Mouse (Mus musculus) lung, embryonic 16.5 days (tissue): Measurements from ENCODE around the gene Gsdma. TPM values are rescaled to one million over a fixed set of nuclear protein-coding genes. Genes with fewer than 3 reads are reported as not detected.
"Not testable (repeated sequence)": the region's sequence is repeated elsewhere in the genome, so short reads cannot be mapped to it uniquely, and the experiment has no call there.

Source experiments
- ATAC-seq: fragments of 200-750 bp; cut with Nextera tagmentation; 2 replicates; pipeline ENCODE4 v1.8.0; 2017; ENCODE audit warnings: low read depth, mild to moderate bottlenecking, moderate library complexity
- H3K27ac ChIP-seq: fragments of 300-500 bp; sonication (generic); 2 replicates; pipeline ENCODE4 v1.5.1; 2014; ENCODE audit warnings: mild to moderate bottlenecking, control low read depth, low read length
- H3K27me3 ChIP-seq: fragments of 300-500 bp; sonication (generic); 2 replicates; pipeline ENCODE4 v1.6.1; 2014; ENCODE audit warnings: low read depth, low read length, mixed read lengths; ENCODE audit not compliant: control insufficient read depth, insufficient read depth
- H3K36me3 ChIP-seq: fragments of 300-500 bp; sonication (generic); 2 replicates; pipeline ENCODE4 v1.6.1; 2014; ENCODE audit warnings: low read length; ENCODE audit not compliant: control insufficient read depth, insufficient read depth
- H3K4me1 ChIP-seq: fragments of 300-500 bp; sonication (generic); replicated peaks from 2 replicates; pipeline ENCODE4 v1.6.1; 2014; ENCODE audit warnings: low read length, mixed read lengths; ENCODE audit not compliant: control insufficient read depth, insufficient read depth
- H3K4me2 ChIP-seq: fragments of 300-500 bp; sonication (generic); 2 replicates; pipeline ENCODE4 v1.6.1; 2014; ENCODE audit warnings: low read depth, low read length, control low read depth
- H3K4me3 ChIP-seq: fragments of 300-500 bp; sonication (generic); 2 replicates; pipeline ENCODE4 v1.5.1; 2014; ENCODE audit warnings: mild to moderate bottlenecking, low read length, control low read depth
- H3K9ac ChIP-seq: fragments of 300-500 bp; sonication (generic); 2 replicates; pipeline ENCODE4 v1.6.1; 2014; ENCODE audit warnings: low read length, control low read depth
- H3K9me3 ChIP-seq: fragments of 300-500 bp; sonication (generic); 2 replicates; pipeline ENCODE4 v1.6.1; 2016; ENCODE audit warnings: low read length; ENCODE audit not compliant: control insufficient read depth
- WGBS: fragments of 180-500 bp; shearing (Covaris S2); extraction: QIAGEN DNeasy Blood & Tissue Kit; methylation state at CpG from one replicate; pipeline ENCODE4 v1.1.7; 2014; 5-methylcytosine and 5-hydroxymethylcytosine counted together
- polyA plus RNA-seq: library from polyadenylated mRNA; unstranded; fragments of >200 nt; fragmentation: Nextera tagmentation; extraction: Ambion mirVana; gene quantifications from 2 replicates; pipeline ENCODE4 v1.2.1, GENCODE M21; 2015

Gsdma gene
- 0.09 TPM in 1 of 2 replicates, not detected in the other for polyA plus RNA-seq

DNA sequence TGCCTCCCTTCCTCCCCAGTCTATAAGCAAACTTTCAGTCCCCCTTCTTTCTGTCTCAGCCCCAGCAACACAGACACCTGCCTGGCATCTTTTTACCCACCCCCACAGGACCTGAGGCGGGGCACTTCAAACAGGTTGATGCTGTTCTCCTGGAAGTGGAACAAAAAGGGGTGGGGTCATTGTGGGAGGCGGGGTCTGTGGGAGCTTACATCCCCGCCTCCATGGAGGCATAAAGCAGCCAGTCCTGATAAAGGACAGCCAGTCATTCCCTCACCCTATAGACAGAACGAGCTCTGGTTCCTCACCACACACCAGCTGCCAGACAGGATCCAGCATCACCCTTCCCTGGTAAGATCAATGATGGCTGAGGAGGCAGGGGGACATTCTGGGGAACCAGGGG is at the start of gene Gsdma:
Gene Gsdma (plus strand): TSS at position 261 of the 400 bp plus-strand sequence.
- Histone ChIP-seq H3K9me3 (no peaks in the 10 kb centered on the region), H3K27ac (no peak within 1 kb of the TSS), H3K36me3 (no peaks in the 10 kb centered on the region), H3K4me1 (no peaks in the 10 kb centered on the region), H3K9ac (no peak within 1 kb of the TSS), H3K27me3 (peaks cover 5% of the 10 kb centered on the region; the same call in 1 of the 2 replicates), H3K4me2 (no peak within 1 kb of the TSS), H3K4me3 (no peak within 1 kb of the TSS)
- no peak for ATAC-seq
- WGBS = 22% methylated on average over 4 of the region's 4 CpGs

GRCm38 (mm10) chr11:98620791-98621190 is 43.4 kb upstream of the Gsdma start:
- no peak overlapping the region for H3K27ac ChIP-seq
- 87% methylated on average over 13 of the region's 13 CpGs for WGBS
- H3K36me3 ChIP-seq = no peaks in the 10 kb centered on the region
- H3K9ac ChIP-seq = no peak overlapping the region
- no peaks in the 10 kb centered on the region for H3K4me1 ChIP-seq
- no peaks in the 10 kb centered on the region for H3K9me3 ChIP-seq
- H3K4me2 ChIP-seq = no peak overlapping the region
- no peak for ATAC-seq
- H3K27me3 ChIP-seq = no peaks in the 10 kb centered on the region
- no peak overlapping the region for H3K4me3 ChIP-seq

DNA sequence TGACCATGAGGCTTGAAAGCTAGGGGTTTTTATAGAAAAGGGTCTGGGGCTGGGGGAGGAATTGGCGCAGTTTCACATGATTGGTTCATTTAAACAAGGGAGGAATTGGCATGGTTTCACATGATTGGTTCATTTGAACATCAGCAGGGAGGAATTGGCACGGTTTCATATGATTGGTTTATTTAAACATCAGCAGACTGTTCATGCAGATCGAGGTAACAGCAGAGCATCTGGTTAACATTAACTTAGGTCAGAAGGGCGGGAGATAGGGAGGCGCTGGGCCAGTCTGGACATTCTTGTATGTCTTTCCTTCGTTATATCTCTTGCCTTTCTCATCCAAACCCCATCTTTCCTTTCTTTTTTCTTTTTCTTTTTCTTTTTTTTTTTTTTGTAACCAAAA is 40.2 kb upstream of the Gsdma start:
- H3K4me2 ChIP-seq, H3K9me3 ChIP-seq, H3K4me3 ChIP-seq, H3K27me3 ChIP-seq, H3K4me1 ChIP-seq, H3K9ac ChIP-seq, H3K36me3 ChIP-seq, ATAC-seq, H3K27ac ChIP-seq: not testable (repeated sequence)
- 66% methylated on average over 6 of the region's 6 CpGs for WGBS

GRCm38 (mm10) chr11:98624381-98624780 is 39.8 kb upstream of the Gsdma start:
- H3K27me3 ChIP-seq, H3K4me2 ChIP-seq, H3K4me1 ChIP-seq, H3K9ac ChIP-seq, H3K27ac ChIP-seq, ATAC-seq, H3K9me3 ChIP-seq, H3K36me3 ChIP-seq, H3K4me3 ChIP-seq: not testable (repeated sequence)
- 83% methylated on average over 2 of the region's 2 CpGs for WGBS

DNA sequence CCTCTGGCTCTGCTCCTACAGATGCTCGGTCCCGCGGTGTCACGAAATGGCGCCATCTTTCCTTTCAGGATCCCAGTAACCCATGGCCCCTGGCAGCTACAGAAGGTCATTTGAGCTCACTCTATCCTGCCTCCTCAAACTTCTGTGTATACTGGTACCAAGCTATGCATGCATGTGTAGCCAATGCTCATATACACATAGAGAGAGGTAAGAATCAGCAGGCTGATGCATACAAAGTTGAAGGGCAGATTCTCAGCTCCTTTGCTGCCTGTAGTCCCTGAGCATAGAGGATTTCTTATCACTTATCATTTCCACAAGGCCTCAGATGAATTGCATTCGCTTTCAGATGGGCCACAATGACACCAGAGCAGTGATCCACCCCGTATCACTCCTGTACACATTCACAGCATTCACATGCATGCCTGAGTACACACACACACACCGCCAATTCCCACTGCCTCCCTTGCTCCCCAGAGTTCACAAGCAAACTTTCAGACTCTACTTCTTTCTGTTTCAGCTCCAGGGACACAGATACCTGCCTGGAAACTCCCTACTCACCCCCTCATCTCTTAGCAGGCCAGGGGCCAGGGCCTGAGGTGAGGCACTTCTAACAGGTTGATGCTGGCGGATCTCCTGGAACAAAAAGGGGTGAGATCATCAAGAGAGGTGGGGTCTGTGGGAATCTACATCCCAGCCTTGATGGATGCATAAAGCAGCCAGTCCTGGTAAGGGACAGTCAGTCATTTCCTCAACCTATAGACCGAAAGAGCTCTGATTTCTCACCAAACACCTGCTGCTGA is 38.3 kb upstream of the Gsdma start, which contains the start of the genes Gm12355 and Gsdma3:
Gene Gm12355 (minus strand): TSS at position 51 of the 800 bp plus-strand sequence.
Gene Gsdma3 (plus strand): TSS at position 750 of the 800 bp plus-strand sequence.
- Histone ChIP-seq H3K27me3 (no peaks in the 10 kb centered on the region), H3K4me1 (no peaks in the 10 kb centered on the region), H3K27ac (no peak within 1 kb of the TSS), H3K4me2 (no peak within 1 kb of the TSS), H3K9ac (no peak within 1 kb of the TSS), H3K9me3 (no peaks in the 10 kb centered on the region), H3K4me3 (no peak within 1 kb of the TSS), H3K36me3 (no peaks in the 10 kb centered on the region)
- 84% methylated on average over 10 of the region's 10 CpGs for WGBS
- ATAC-seq = no peak

DNA sequence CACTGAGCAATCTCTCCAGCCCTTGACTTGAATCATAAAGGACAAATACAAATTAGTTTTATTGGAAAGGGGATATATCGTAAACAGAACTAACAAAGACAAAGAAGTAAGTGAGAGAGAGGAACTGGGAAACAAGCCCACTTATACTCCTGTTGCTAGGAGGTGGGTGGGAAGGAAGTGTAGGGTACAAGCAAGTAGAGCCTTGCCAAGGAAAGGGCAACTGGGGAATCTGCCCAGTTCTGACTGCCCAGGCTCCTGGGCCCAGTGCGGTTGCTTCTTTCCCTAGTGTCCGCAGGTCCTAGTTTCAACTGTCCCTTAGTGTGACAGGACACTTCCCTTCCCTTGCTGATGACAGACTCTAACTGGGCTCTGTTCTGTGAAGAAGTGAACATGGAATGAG is 35.4 kb upstream of the Gsdma start:
- Histone ChIP-seq H3K4me3 (no peak overlapping the region), H3K4me2 (no peak overlapping the region), H3K4me1 (no peaks in the 10 kb centered on the region), H3K27me3 (no peaks in the 10 kb centered on the region), H3K9me3 (no peaks in the 10 kb centered on the region), H3K9ac (no peak overlapping the region), H3K27ac (no peak overlapping the region), H3K36me3 (no peaks in the 10 kb centered on the region)
- no peak for ATAC-seq
- 92% methylated on average over 3 of the region's 3 CpGs for WGBS

DNA sequence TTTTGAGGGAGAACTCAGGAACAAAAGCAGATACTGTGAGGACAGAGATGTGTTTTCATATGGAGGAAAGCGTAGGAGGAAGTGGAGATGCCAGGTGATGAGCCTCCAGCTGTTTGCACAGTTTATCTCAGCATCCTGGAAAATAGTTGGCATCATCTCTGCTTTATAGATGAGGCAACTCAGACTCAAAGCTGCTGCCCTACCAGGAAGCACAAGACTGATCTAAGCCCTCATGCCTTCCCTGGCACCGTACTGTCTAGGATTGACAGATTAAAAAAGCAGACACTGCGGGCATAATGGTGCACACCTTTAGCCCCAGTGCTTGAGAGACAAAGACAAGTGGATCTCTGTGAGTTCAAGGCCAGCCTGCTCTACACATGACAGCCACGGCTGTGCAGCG is 33.5 kb upstream of the Gsdma start:
- Histone ChIP-seq H3K4me3 (no peak overlapping the region), H3K27ac (no peak overlapping the region), H3K36me3 (no peaks in the 10 kb centered on the region), H3K4me1 (no peaks in the 10 kb centered on the region), H3K9ac (no peak overlapping the region), H3K27me3 (no peaks in the 10 kb centered on the region), H3K4me2 (no peak overlapping the region), H3K9me3 (no peaks in the 10 kb centered on the region)
- ATAC-seq = no peak
- WGBS = 81% methylated on average over 5 of the region's 5 CpGs

GRCm38 (mm10) chr11:98635312-98635970 is 28.7 kb upstream of the Gsdma start:
- not testable (repeated sequence) for H3K4me1 ChIP-seq, H3K27me3 ChIP-seq, H3K9me3 ChIP-seq, H3K9ac ChIP-seq, H3K4me2 ChIP-seq, ATAC-seq, H3K27ac ChIP-seq, H3K36me3 ChIP-seq, H3K4me3 ChIP-seq
- 32% methylated on average over 10 of the region's 10 CpGs for WGBS

DNA sequence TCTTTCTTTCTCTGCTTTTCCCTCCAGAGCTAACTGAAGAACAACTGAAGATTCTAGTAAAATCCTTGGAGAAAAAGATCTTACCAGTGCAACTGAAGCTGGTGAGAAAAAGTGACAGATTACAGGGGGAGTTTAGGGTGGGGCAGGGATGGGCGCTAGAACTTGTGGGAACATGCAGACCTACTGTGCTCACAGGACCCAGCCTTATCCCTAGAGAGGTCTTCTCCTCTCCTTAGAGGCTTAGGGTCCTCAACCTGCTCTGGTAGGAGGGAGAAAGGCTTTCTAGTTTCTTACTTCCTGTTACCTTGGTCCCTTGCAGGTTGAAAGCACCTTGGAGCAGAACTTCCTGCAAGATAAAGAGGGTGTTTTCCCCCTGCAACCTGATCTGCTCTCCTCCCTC is 26.6 kb upstream of the Gsdma start:
- no peaks in the 10 kb centered on the region for H3K4me1 ChIP-seq
- H3K9me3 ChIP-seq = no peaks in the 10 kb centered on the region
- no peak overlapping the region for H3K27ac ChIP-seq
- no peak overlapping the region for H3K4me2 ChIP-seq
- 68% methylated on average over 1 of the region's 1 CpGs for WGBS
- H3K4me3 ChIP-seq = no peak overlapping the region
- ATAC-seq = no peak
- H3K36me3 ChIP-seq = no peaks in the 10 kb centered on the region
- H3K9ac ChIP-seq = no peak overlapping the region
- H3K27me3 ChIP-seq = no peaks in the 10 kb centered on the region
